Mouse (Mus musculus) stomach, embryonic 14.5 days (tissue): ENCODE results near the gene Elf2. TPM values are rescaled to one million over a fixed set of nuclear protein-coding genes. Genes with fewer than 3 reads are reported as not detected.

Experiments
- ATAC-seq: fragments of 200-750 bp; cut with Nextera tagmentation; 2 replicates; pipeline ENCODE4 v1.8.0; 2017; ENCODE audit warnings: low read depth, moderate TSS enrichment; ENCODE audit not compliant: insufficient number of reproducible peaks, insufficient read depth, low FRiP score
- H3K27ac ChIP-seq: fragments of 300-500 bp; sonication (generic); 2 replicates; pipeline ENCODE4 v1.5.1; 2014; ENCODE audit warnings: mild to moderate bottlenecking, low read length, moderate library complexity, mixed read lengths
- H3K27me3 ChIP-seq: fragments of 300-500 bp; sonication (generic); 2 replicates; pipeline ENCODE4 v1.6.1; 2014; ENCODE audit warnings: low read length, control low read depth, mixed read lengths; ENCODE audit not compliant: control insufficient read depth, insufficient read depth
- H3K36me3 ChIP-seq: fragments of 300-500 bp; sonication (generic); 2 replicates; pipeline ENCODE4 v1.6.1; 2014; ENCODE audit warnings: mild to moderate bottlenecking, control low read depth, low read length, moderate library complexity, mixed read lengths; ENCODE audit not compliant: control insufficient read depth, insufficient read depth
- H3K4me1 ChIP-seq: fragments of 300-500 bp; sonication (generic); 2 replicates; pipeline ENCODE4 v1.6.1; 2014; ENCODE audit warnings: low read length, control low read depth, mixed read lengths; ENCODE audit not compliant: control insufficient read depth, insufficient read depth
- H3K4me2 ChIP-seq: fragments of 300-500 bp; sonication (generic); replicated peaks from 2 replicates; pipeline ENCODE4 v1.6.1; 2014; ENCODE audit warnings: low read depth, low read length, control low read depth
- H3K4me3 ChIP-seq: fragments of 300-500 bp; sonication (generic); 2 replicates; pipeline ENCODE4 v1.5.1; 2014; ENCODE audit warnings: low read depth, low read length, control low read depth
- H3K9ac ChIP-seq: fragments of 300-500 bp; sonication (generic); replicated peaks from 2 replicates; pipeline ENCODE4 v1.6.1; 2014; ENCODE audit warnings: low read depth, mild to moderate bottlenecking, control low read depth, low read length, moderate library complexity, mixed read lengths
- H3K9me3 ChIP-seq: fragments of 300-500 bp; sonication (generic); 2 replicates; pipeline ENCODE4 v1.6.1; 2016; ENCODE audit warnings: low read depth, low read length, control low read depth; ENCODE audit not compliant: control insufficient read depth
- WGBS: fragments of 180-500 bp; shearing (Covaris S2); extraction: QIAGEN DNeasy Blood & Tissue Kit; methylation state at CpG from one replicate; pipeline ENCODE4 v1.1.7; 2014; 5-methylcytosine and 5-hydroxymethylcytosine counted together
- polyA plus RNA-seq: library from polyadenylated mRNA; unstranded; fragments of >200 nt; fragmentation: Nextera tagmentation; extraction: Ambion mirVana; gene quantifications from 2 replicates; pipeline ENCODE4 v1.2.1, GENCODE M21; 2014

Gene Elf2
- polyA plus RNA-seq, 1 experiment from 2014 or later = 72.6 TPM

DNA sequence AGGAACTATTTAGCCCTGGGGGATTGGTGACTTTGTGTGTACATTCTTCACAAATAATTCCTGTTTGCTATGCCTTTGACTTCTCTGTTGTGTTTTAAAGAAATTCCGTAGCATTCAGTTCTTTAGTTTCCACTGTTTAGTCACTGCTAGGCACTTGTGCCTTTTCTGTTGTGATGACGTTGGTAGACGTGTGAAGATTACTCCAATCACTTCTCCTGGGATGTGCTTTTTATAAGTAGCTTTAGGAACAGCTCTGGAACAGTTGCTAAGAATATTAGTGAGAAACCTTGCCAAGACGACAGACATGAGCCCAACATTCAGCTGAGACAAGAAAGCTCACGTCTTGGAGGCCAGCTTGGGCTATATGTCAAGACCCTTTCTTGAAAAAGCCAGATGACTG is 89.4 kb downstream of the Elf2 start:
- no peak for ATAC-seq
- Histone ChIP-seq H3K4me3 (no peak overlapping the region), H3K4me1 (no peaks in the 10 kb centered on the region), H3K9me3 (no peaks in the 10 kb centered on the region), H3K27me3 (no peaks in the 10 kb centered on the region), H3K9ac (no peak overlapping the region), H3K4me2 (no peak overlapping the region), H3K36me3 (peaks cover 36% of the 10 kb centered on the region), H3K27ac (no peak overlapping the region)
- WGBS = 76% methylated on average over 5 of the region's 5 CpGs

DNA sequence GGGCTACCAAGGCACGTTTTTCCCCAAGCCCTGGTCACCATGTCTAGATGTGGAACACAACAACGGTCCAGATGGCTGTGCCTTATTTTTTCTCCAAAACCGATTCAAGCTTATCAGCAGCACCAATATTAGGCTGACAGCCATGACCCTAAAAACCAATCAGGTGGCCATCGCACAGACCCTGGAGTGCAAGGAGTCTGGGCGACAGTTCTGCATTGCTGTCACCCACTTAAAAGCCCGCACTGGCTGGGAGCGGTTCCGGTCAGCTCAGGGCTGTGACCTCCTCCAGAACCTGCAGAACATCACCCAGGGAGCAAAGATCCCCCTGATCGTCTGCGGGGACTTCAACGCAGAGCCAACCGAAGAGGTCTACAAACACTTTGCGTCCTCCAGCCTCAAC is 90.6 kb downstream of the Elf2 start:
- no peaks in the 10 kb centered on the region for H3K4me1 ChIP-seq
- H3K9ac ChIP-seq = no peak overlapping the region
- H3K4me3 ChIP-seq = no peak overlapping the region
- WGBS = 93% methylated on average over 13 of the region's 13 CpGs
- no peaks in the 10 kb centered on the region for H3K9me3 ChIP-seq
- ATAC-seq = no peak
- no peaks in the 10 kb centered on the region for H3K27me3 ChIP-seq
- H3K27ac ChIP-seq = no peak overlapping the region
- no peak overlapping the region for H3K4me2 ChIP-seq
- H3K36me3 ChIP-seq = peaks cover 29% of the 10 kb centered on the region

DNA sequence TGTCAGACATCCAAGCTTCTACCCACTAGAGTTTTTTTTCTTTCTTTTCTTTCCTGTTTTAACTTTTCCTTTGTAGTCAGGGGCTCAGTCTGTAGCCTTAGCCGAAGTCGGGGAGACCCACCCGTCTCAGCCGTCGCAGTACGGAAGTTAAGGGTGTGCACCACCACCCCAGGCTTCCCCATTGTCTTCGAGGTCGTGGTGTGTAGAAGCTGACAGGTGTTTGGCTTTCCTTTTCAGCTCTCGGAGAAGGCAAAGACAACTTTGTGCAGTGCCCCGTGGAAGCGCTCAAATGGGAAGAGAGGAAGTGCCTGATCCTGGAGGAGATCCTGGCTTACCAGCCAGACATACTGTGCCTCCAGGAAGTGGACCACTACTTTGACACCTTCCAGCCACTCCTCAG is 91.0 kb downstream of the Elf2 start:
- H3K27ac ChIP-seq = no peak overlapping the region
- no peak overlapping the region for H3K4me3 ChIP-seq
- H3K9ac ChIP-seq = no peak overlapping the region
- no peaks in the 10 kb centered on the region for H3K27me3 ChIP-seq
- WGBS = 86% methylated on average over 11 of the region's 11 CpGs
- H3K36me3 ChIP-seq = peaks cover 26% of the 10 kb centered on the region
- ATAC-seq = no peak
- H3K9me3 ChIP-seq = no peaks in the 10 kb centered on the region
- no peak overlapping the region for H3K4me2 ChIP-seq
- H3K4me1 ChIP-seq = no peaks in the 10 kb centered on the region

DNA sequence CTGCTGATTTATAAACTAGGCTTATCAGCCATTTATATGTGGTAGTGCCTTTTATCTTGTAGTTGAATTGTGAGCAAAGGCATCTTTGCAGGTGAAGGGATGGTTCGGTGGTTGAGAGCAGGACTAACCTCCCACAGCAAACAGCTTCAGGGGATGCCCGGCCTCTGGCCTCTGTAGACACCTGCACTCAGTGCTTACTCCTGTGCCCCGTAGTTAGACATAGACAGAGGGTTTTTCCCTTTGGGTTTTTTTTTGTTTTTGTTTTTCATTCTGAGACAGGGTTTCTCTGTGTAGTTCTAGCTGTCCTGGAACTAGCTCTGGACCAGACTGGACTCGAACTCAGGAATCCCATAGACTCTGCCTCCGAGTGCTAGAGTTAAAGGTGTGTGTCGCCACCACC is 91.9 kb downstream of the Elf2 start:
- no peaks in the 10 kb centered on the region for H3K27me3 ChIP-seq

DNA sequence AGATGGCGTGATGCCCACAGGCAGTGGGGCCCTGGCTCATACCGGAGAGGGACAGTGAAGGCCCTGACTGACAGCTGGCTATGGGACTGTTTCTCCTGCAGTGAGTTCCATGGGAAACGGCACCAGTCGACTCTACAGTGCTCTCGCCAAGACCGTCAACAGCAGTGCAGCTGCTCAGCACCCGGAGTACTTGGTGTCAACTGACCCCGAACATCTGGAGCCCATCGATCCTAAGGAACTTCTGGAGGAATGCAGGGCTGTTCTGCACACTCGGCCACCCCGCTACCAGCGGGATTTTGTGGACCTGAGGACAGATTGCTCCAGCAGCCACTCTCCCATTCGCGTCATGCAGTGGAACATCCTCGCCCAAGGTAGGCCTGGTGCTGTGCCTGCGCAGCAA is 92.8 kb downstream of the Elf2 start:
- Histone ChIP-seq H3K9ac (no peak overlapping the region), H3K4me3 (no peak overlapping the region), H3K4me1 (no peaks in the 10 kb centered on the region), H3K9me3 (no peaks in the 10 kb centered on the region), H3K4me2 (no peak overlapping the region), H3K36me3 (peaks cover 15% of the 10 kb centered on the region), H3K27ac (no peak overlapping the region), H3K27me3 (no peaks in the 10 kb centered on the region)
- 65% methylated on average over 16 of the region's 16 CpGs for WGBS
- peak; percentile 82 for ATAC-seq

More for the DNA sequence above, 91.9 kb downstream of the Elf2 start:
- no peaks in the 10 kb centered on the region for H3K9me3 ChIP-seq
- H3K27ac ChIP-seq = no peak overlapping the region
- H3K9ac ChIP-seq = no peak overlapping the region
- H3K4me2 ChIP-seq = no peak overlapping the region
- WGBS = 95% methylated on average over 6 of the region's 6 CpGs
- no peak overlapping the region for H3K4me3 ChIP-seq
- H3K4me1 ChIP-seq = no peaks in the 10 kb centered on the region
- no peak for ATAC-seq
- H3K36me3 ChIP-seq = peaks cover 24% of the 10 kb centered on the region

DNA sequence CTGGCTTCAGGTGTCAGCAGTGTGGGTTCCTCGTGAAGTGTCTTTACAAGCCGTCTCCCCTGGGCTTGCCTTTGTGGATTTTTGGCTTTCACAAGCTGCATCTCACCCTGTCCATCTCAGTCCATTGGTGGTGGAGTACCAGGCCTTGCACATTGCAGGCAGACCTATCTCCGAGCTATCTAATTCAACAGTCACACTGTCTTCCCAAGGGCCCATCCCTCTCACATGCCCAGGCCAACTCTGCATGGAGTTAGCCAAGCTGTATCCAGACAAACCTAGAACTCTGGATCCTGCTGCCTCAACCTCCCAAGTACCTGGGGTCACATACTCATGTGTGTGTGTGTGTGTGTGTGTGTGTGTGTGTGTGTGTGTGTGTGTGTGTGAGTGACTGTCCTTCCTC is 100.9 kb downstream of the Elf2 start:
- H3K4me3 ChIP-seq = no peak overlapping the region
- no peaks in the 10 kb centered on the region for H3K9me3 ChIP-seq
- no peaks in the 10 kb centered on the region for H3K4me1 ChIP-seq
- no peak overlapping the region for H3K27ac ChIP-seq
- whole genome bisulfite sequencing = 93% methylated on average over 3 of the region's 3 CpGs
- no peak overlapping the region for H3K9ac ChIP-seq
- no peaks in the 10 kb centered on the region for H3K27me3 ChIP-seq
- H3K4me2 ChIP-seq = no peak overlapping the region
- ATAC-seq = no peak
- no peaks in the 10 kb centered on the region for H3K36me3 ChIP-seq

DNA sequence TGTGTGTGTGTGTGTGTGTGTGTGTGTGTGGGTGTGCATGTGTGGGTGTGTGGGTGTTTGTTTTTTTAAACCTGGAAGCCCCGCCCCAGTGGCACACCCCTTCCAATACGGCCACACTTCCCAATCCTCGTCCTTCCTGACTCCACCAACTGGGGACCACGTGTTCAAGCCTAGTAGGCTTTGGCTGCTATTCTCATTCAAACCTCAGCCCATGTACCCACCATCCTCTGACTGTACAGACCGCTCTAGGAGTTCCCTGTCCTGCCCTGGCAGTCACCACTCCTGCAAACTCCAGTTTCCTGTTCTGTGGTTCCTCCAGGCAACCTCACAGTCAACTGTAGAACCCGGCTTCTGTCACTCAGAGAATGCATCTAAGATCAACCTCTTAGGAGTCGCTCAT is 101.9 kb downstream of the Elf2 start:
- Histone ChIP-seq H3K9ac (no peak overlapping the region), H3K9me3 (no peaks in the 10 kb centered on the region), H3K27ac (no peak overlapping the region), H3K4me2 (no peak overlapping the region), H3K4me3 (no peak overlapping the region), H3K4me1 (peaks cover 3% of the 10 kb centered on the region), H3K36me3 (no peaks in the 10 kb centered on the region), H3K27me3 (no peaks in the 10 kb centered on the region)
- ATAC-seq = no peak
- WGBS = 87% methylated on average over 7 of the region's 7 CpGs

DNA sequence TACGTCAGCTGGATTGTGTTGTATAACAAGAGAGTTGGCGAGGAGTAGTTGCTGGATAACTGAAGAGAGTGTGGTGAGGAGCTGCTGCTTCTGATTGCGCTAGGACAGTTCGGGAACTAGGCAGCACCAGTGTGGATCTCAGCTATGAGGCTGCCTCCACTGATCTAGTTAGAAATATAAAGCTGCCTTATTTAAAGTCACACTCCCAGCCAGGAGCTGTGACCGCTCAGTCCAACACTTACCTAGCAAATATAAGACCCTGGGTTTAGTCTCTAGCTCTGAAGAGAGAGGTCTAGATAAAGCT is 105.8 kb downstream of the Elf2 start:
- no peak for ATAC-seq
- no peak overlapping the region for H3K27ac ChIP-seq
- H3K4me1 ChIP-seq = peaks cover 6% of the 10 kb centered on the region
- H3K4me2 ChIP-seq = no peak overlapping the region
- H3K27me3 ChIP-seq = no peaks in the 10 kb centered on the region
- H3K9me3 ChIP-seq = no peaks in the 10 kb centered on the region
- H3K9ac ChIP-seq = no peak overlapping the region
- WGBS = 72% methylated on average over 5 of the region's 5 CpGs
- no peaks in the 10 kb centered on the region for H3K36me3 ChIP-seq
- no peak overlapping the region for H3K4me3 ChIP-seq

DNA sequence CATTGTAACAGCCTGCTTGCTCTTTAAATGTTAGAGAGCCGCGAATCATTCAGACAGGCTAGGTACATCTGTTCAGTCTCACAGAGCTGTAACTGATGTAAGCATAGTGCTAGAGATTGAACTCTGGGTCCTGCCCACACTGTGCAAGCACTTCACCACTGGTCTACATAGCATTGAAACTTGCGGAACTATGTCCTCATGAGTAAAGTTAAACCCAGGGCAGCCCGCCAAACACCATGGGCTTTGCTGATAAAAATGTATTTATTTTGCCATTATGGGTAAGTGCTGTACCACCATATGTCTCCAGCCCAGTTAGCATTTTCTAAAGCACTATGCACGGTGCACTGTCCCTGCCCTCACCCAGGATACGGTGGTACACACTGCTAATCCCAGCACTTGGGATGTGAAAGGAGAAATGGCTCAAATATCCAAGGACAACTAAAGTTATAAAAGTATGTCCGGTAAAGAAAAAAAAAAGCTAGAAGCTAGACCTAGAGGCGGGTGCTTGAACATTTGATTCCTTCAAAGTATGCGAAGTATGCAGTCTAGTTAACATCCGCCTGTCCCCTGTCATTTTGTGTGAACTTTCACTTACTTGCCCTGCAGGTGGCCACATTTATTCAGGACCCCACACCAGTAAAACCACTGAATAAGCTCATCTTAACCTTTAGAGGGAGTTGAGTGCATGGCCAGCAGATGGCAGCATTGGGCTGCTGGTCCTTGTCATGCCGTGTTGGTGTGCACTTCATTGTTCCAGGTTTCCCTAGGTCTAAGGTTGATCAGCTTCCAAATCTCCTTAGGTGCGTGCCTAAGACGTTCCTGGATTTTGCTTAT is 106.3 kb downstream of the Elf2 start:
- Histone ChIP-seq H3K4me3 (no peak overlapping the region), H3K27me3 (no peaks in the 10 kb centered on the region), H3K4me2 (no peak overlapping the region), H3K36me3 (no peaks in the 10 kb centered on the region), H3K27ac (peak overlapping the region; percentile 13; the same call in 1 of the 2 replicates), H3K9ac (no peak overlapping the region), H3K4me1 (peaks cover 6% of the 10 kb centered on the region), H3K9me3 (no peaks in the 10 kb centered on the region)
- peak; percentile 68 for ATAC-seq
- WGBS = 20% methylated on average over 13 of the region's 13 CpGs
